ENCODE assay signal across 8 mouse cellular contexts in the genomic region with DNA sequence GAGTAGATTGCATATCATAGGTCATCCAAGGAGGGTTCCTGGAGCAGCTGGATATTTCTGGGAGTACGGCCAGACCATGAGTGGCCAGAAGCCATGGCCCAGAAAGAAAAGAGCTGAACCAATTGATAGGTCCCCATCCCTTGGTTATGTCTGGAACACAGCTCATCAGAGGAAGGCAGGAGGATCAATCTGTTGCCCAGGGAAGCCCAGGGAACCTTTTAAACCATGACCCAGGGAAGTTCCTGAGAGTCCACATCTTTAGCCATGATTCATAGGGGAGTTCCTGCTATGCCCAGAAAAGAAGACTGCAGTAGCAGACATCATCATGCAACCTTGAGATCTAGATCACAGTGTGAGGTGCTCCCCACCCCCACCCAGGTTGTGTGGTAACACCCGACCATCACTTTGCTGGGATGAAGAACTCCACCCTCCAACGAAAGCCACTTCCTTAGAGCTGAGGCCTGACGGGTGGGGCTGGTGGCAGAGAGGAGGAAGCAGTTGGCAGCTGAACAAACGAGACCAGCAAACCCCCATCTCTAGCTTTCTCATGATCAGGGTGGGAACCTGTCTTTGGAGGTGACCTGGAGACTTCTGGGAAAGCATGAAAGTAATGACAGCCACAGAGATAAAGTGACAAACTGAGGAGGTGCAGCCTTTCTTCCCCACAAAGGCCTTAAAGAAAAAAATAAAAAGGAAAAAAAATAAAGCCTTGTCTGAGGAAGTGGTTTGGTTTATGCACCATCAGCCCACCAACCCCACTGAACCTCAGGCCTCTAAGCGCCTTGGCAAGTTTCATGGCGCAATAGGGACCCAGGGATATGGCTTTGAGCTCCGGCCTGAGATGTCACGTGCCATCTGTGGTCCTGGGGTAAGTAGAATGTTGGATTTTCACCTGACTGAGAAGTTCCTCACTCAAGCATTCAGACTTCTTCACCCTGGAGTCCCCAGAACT. TPM values are rescaled to one million over a fixed set of nuclear protein-coding genes. Genes with fewer than 3 reads are reported as not detected.
DNase-seq lines count a peak whose midpoint lies in the region; ATAC-seq lines count a peak whose summit lies in the region.
"Had no signal": no experiment of that assay in that cellular context is flagged by ENCODE, and none has a peak within 500 bp of the region (broad histone marks: within the 10 kb centered on the region; RNA-seq: fewer than 3 reads in every experiment).

No protein-coding gene starts in this region.

- ATAC-seq in CD4-positive, CD25-positive, alpha-beta regulatory T cell, adult 4 months = peak; percentile 88
- peak; percentile 92 for ATAC-seq in activated CD4-positive, CD25-positive, alpha-beta regulatory T cell, adult 4 months
- ATAC-seq in lung, embryonic 16.5 days (ENCODE audit: low read depth) = peak; percentile 29; the same call in 1 of the 2 replicates
- no peak for ATAC-seq in erythroblast, adult 5-6 weeks (replicated peaks; ENCODE audit: low FRiP score, poor library complexity, severe bottlenecking)

- 58% methylated on average over 9 of the region's 9 CpGs for WGBS in lung, embryonic 16.5 days

- DNase-seq in spleen, postnatal 14 days (ENCODE audit: low spot score in 2 of 2) = peak; percentile 20 to 25
- no peak for DNase-seq in urinary bladder, postnatal 25 days (ENCODE audit: low spot score)
- no peak for DNase-seq in kidney, postnatal 14 days
- DNase-seq: kidney, adult 8-10 months had no signal

- no peaks in the 10 kb centered on the region for H3K27me3 ChIP-seq in lung, embryonic 16.5 days (ENCODE audit: control insufficient read depth, insufficient read depth, low read depth, low read length)

- no peaks in the 10 kb centered on the region for H3K9me3 ChIP-seq in lung, embryonic 16.5 days (ENCODE audit: control insufficient read depth, low read length)

- H3K4me3 ChIP-seq in lung, embryonic 16.5 days (ENCODE audit: low read length) = no peak overlapping the region

- H3K36me3 ChIP-seq in lung, embryonic 16.5 days (ENCODE audit: control insufficient read depth, insufficient read depth, low read length) = no peaks in the 10 kb centered on the region

- H3K4me1 ChIP-seq in lung, embryonic 16.5 days (replicated peaks; ENCODE audit: control insufficient read depth, insufficient read depth, low read length) = peaks cover 7% of the 10 kb centered on the region; the same call in 1 of the 2 replicates

- no peak overlapping the region for H3K4me2 ChIP-seq in lung, embryonic 16.5 days (ENCODE audit: low read depth, low read length)

- H3K27ac ChIP-seq in lung, embryonic 16.5 days (ENCODE audit: low read length) = no peak overlapping the region

- no peak overlapping the region for H3K9ac ChIP-seq in lung, embryonic 16.5 days (ENCODE audit: low read length)

RNA-seq across cellular contexts. Expression of a gene that starts 47.2 kb away (rescaled TPM):
- 10 to 100 TPM; 16.0 to 19.4 TPM for polyA plus RNA-seq in CD4-positive, CD25-positive, alpha-beta regulatory T cell, adult 4 months (2017; shearing (Covaris generic))
- 10 to 100 TPM; 17.3 to 19.6 TPM for polyA plus RNA-seq in activated CD4-positive, CD25-positive, alpha-beta regulatory T cell, adult 4 months (2017; shearing (Covaris generic))
- 15.2 and 17.0 TPM in 2 replicates for polyA plus RNA-seq in lung, embryonic 16.5 days (2015; fragmentation: Nextera tagmentation; extraction: Ambion mirVana)
- 0.96 and 2.9 TPM in 2 replicates for total RNA-seq in erythroblast, adult 5-6 weeks (2015; ENCODE audit: low replicate concordance)
- 1.8 and 3.5 TPM in 2 replicates for total RNA-seq in erythroblast, adult 5-6 weeks (2017; ENCODE audit: low replicate concordance)

Comparison
In these comparisons a context has a peak if more than half of its experiments do, and no peak if none do; other contexts are left out.
1. DNase-seq: peak in spleen, postnatal 14 days (2 of 2); none in urinary bladder, postnatal 25 days (single experiment) and kidney, postnatal 14 days (single experiment).